9 mouse cellular contexts compared by ENCODE assay signal in genomic region chr5:130266651-130267050, GRCm38 (mm10). TPM values are rescaled to one million over a fixed set of nuclear protein-coding genes. Genes with fewer than 3 reads are reported as not detected.
DNase-seq lines count a peak whose midpoint lies in the region; ATAC-seq and TF ChIP-seq lines count a peak whose summit lies in the region.
"Had no signal": no experiment of that assay in that cellular context is flagged by ENCODE, and none has a peak within 500 bp of the region (broad histone marks: within the 10 kb centered on the region; RNA-seq: fewer than 3 reads in every experiment).

No protein-coding gene starts in this region.

- peak; percentile 24 for DNase-seq in forebrain, embryonic 14.5 days (ENCODE audit: low spot score)
- DNase-seq in midbrain, postnatal 0 days (ENCODE audit: low spot score), result no peak
- peak; percentile 36 for DNase-seq in cerebellum, adult 8-10 months
- peak; percentile 57 to 64 (median 57) for DNase-seq in liver, embryonic 14.5 days (ENCODE audit: low read depth in 3 of 3, low spot score in 3 of 3)
- DNase-seq in thymus, postnatal 25 days, result peak; percentile 31
- DNase-seq in forebrain, embryonic 10.5 days (ENCODE audit: extremely low spot score, low spot score), result no peak

- H3K9ac ChIP-seq in forebrain, embryonic 14.5 days (ENCODE audit: low read length), result no peak overlapping the region
- H3K9ac ChIP-seq in forebrain, embryonic 13.5 days, result no peak overlapping the region
- H3K9ac ChIP-seq in midbrain, postnatal 0 days (replicated peaks; ENCODE audit: low read length, poor library complexity, severe bottlenecking), result no peak overlapping the region
- no peak overlapping the region for H3K9ac ChIP-seq in midbrain, embryonic 15.5 days
- H3K9ac ChIP-seq in liver, embryonic 14.5 days (replicated peaks), result no peak overlapping the region
- H3K9ac ChIP-seq: neural tube, embryonic 13.5 days had no signal

- TF ChIP-seq EP300 in liver, embryonic 14.5 days (IDR thresholded peaks at IDR 0.05; ENCODE audit: low read depth), result no peak

- 84% methylated on average over 7 of the region's 7 CpGs for WGBS in forebrain, embryonic 14.5 days
- WGBS in forebrain, embryonic 13.5 days, result 84% methylated on average over 7 of the region's 7 CpGs
- 91% methylated on average over 7 of the region's 7 CpGs for WGBS in midbrain, postnatal 0 days
- 89% methylated on average over 7 of the region's 7 CpGs for WGBS in midbrain, embryonic 15.5 days
- WGBS in liver, embryonic 14.5 days (ENCODE audit: insufficient replicate concordance), result 43% methylated on average over 7 of the region's 7 CpGs
- WGBS in forebrain, embryonic 10.5 days, result 86% methylated on average over 7 of the region's 7 CpGs

- H3K36me3 ChIP-seq in forebrain, embryonic 14.5 days (ENCODE audit: control insufficient read depth, insufficient read depth, low read length), result peaks cover 55% of the 10 kb centered on the region
- H3K36me3 ChIP-seq in forebrain, embryonic 13.5 days (ENCODE audit: poor library complexity, severe bottlenecking), result peaks cover 75% of the 10 kb centered on the region
- peaks cover 17% of the 10 kb centered on the region for H3K36me3 ChIP-seq in midbrain, postnatal 0 days (ENCODE audit: insufficient read depth, low read length)
- peaks cover 13% of the 10 kb centered on the region for H3K36me3 ChIP-seq in midbrain, embryonic 15.5 days (replicated peaks)
- H3K36me3 ChIP-seq in liver, embryonic 14.5 days (replicated peaks; ENCODE audit: control insufficient read depth, insufficient read depth, low read depth), result peaks cover 13% of the 10 kb centered on the region; the same call in 1 of the 2 replicates
- peaks cover 95% of the 10 kb centered on the region for H3K36me3 ChIP-seq in forebrain, embryonic 10.5 days (replicated peaks)

- ATAC-seq in forebrain, embryonic 14.5 days, result no peak
- no peak for ATAC-seq in forebrain, embryonic 13.5 days
- no peak for ATAC-seq in midbrain, postnatal 0 days (ENCODE audit: low FRiP score)
- ATAC-seq in midbrain, embryonic 15.5 days (replicated peaks), result no peak
- ATAC-seq in liver, embryonic 14.5 days (ENCODE audit: insufficient read depth), result peak; percentile 68; the same call in 1 of the 2 replicates

- peak; percentile 69 for TF ChIP-seq CTCF in midbrain, postnatal 0 days (IDR thresholded peaks at IDR 0.05)
- peak; percentile 94 for TF ChIP-seq CTCF in liver, embryonic 14.5 days (IDR thresholded peaks at IDR 0.05; ENCODE audit: low read depth)

- no peak overlapping the region for H3K27ac ChIP-seq in forebrain, embryonic 14.5 days (ENCODE audit: low read depth, low read length)
- H3K27ac ChIP-seq in forebrain, embryonic 13.5 days, result no peak overlapping the region
- no peak overlapping the region for H3K27ac ChIP-seq in midbrain, postnatal 0 days (ENCODE audit: low read depth, low read length)
- H3K27ac ChIP-seq in midbrain, embryonic 15.5 days, result no peak overlapping the region
- no peak overlapping the region for H3K27ac ChIP-seq in liver, embryonic 14.5 days
- no peak overlapping the region for H3K27ac ChIP-seq in forebrain, embryonic 10.5 days
- H3K27ac ChIP-seq: neural tube, embryonic 13.5 days had no signal

- no peak overlapping the region for H3K4me3 ChIP-seq in forebrain, embryonic 14.5 days (ENCODE audit: low read depth, low read length)
- no peak overlapping the region for H3K4me3 ChIP-seq in forebrain, embryonic 13.5 days
- H3K4me3 ChIP-seq in midbrain, postnatal 0 days (ENCODE audit: low read depth, low read length), result no peak overlapping the region
- H3K4me3 ChIP-seq in midbrain, embryonic 15.5 days, result no peak overlapping the region
- no peak overlapping the region for H3K4me3 ChIP-seq in liver, embryonic 14.5 days (ENCODE audit: insufficient read depth in 1 of 2, low read depth in 2 of 2, low read length in 2 of 2)
- H3K4me3 ChIP-seq in forebrain, embryonic 10.5 days, result no peak overlapping the region
- H3K4me3 ChIP-seq: neural tube, embryonic 13.5 days had no signal

- no peak overlapping the region for H3K4me2 ChIP-seq in forebrain, embryonic 14.5 days (ENCODE audit: low read length)
- H3K4me2 ChIP-seq in forebrain, embryonic 13.5 days, result no peak overlapping the region
- H3K4me2 ChIP-seq in midbrain, postnatal 0 days (ENCODE audit: low read depth, low read length, poor library complexity, severe bottlenecking), result no peak overlapping the region
- H3K4me2 ChIP-seq in midbrain, embryonic 15.5 days, result no peak overlapping the region
- no peak overlapping the region for H3K4me2 ChIP-seq in liver, embryonic 14.5 days (ENCODE audit: low read depth)
- H3K4me2 ChIP-seq: neural tube, embryonic 13.5 days had no signal

- H3K4me1 ChIP-seq in forebrain, embryonic 14.5 days (ENCODE audit: control insufficient read depth, insufficient read depth, low read length), result no peaks in the 10 kb centered on the region
- no peaks in the 10 kb centered on the region for H3K4me1 ChIP-seq in forebrain, embryonic 13.5 days
- no peaks in the 10 kb centered on the region for H3K4me1 ChIP-seq in midbrain, postnatal 0 days (ENCODE audit: insufficient read depth, low read length)
- H3K4me1 ChIP-seq in midbrain, embryonic 15.5 days, result no peaks in the 10 kb centered on the region
- peaks cover 0 to 6% of the 10 kb centered on the region in 2 experiments; a peak in 3 of 4 replicates for H3K4me1 ChIP-seq in liver, embryonic 14.5 days (replicated peaks; ENCODE audit: control insufficient read depth in 2 of 2, insufficient read depth in 2 of 2, low read length in 1 of 2)
- H3K4me1 ChIP-seq in forebrain, embryonic 10.5 days, result no peaks in the 10 kb centered on the region
- H3K4me1 ChIP-seq: neural tube, embryonic 13.5 days had no signal

- H3K9me3 ChIP-seq in forebrain, embryonic 14.5 days (replicated peaks; ENCODE audit: control insufficient read depth, low read length), result no peaks in the 10 kb centered on the region
- H3K9me3 ChIP-seq in forebrain, embryonic 13.5 days (replicated peaks), result no peaks in the 10 kb centered on the region
- H3K9me3 ChIP-seq in midbrain, postnatal 0 days (ENCODE audit: low read length), result no peaks in the 10 kb centered on the region
- no peaks in the 10 kb centered on the region for H3K9me3 ChIP-seq in midbrain, embryonic 15.5 days
- H3K9me3 ChIP-seq in liver, embryonic 14.5 days (ENCODE audit: control insufficient read depth, low read length), result no peaks in the 10 kb centered on the region
- H3K9me3 ChIP-seq in forebrain, embryonic 10.5 days, result no peaks in the 10 kb centered on the region; the same call in 1 of the 2 replicates
- H3K9me3 ChIP-seq: neural tube, embryonic 13.5 days had no signal

- H3K27me3 ChIP-seq in forebrain, embryonic 14.5 days (replicated peaks; ENCODE audit: control insufficient read depth, insufficient read depth, low read length), result no peaks in the 10 kb centered on the region
- H3K27me3 ChIP-seq in forebrain, embryonic 13.5 days, result no peaks in the 10 kb centered on the region
- no peaks in the 10 kb centered on the region for H3K27me3 ChIP-seq in midbrain, postnatal 0 days (ENCODE audit: insufficient read depth, low read length)
- no peaks in the 10 kb centered on the region for H3K27me3 ChIP-seq in midbrain, embryonic 15.5 days (replicated peaks)
- H3K27me3 ChIP-seq in liver, embryonic 14.5 days (ENCODE audit: control insufficient read depth, insufficient read depth, low read length), result no peaks in the 10 kb centered on the region
- H3K27me3 ChIP-seq in forebrain, embryonic 10.5 days (ENCODE audit: poor library complexity, severe bottlenecking), result no peaks in the 10 kb centered on the region
- H3K27me3 ChIP-seq: neural tube, embryonic 13.5 days had no signal

RNA-seq across cellular contexts. Expression of gene Tyw1, which starts 11.2 kb away (rescaled TPM):
- polyA plus RNA-seq in forebrain, embryonic 14.5 days (2014; fragmentation: Nextera tagmentation; extraction: Ambion mirVana), result 25.2 and 29.4 TPM in 2 replicates
- 24.4 and 27.1 TPM in 2 replicates for polyA plus RNA-seq in forebrain, embryonic 13.5 days (2015; fragmentation: Nextera tagmentation; extraction: Ambion mirVana)
- 18.3 and 21.3 TPM in 2 replicates for total RNA-seq in midbrain, postnatal 0 days (2014; rRNA removed)
- 16.3 and 18.0 TPM in 2 replicates for polyA plus RNA-seq in midbrain, postnatal 0 days (2015; fragmentation: Nextera tagmentation; extraction: Ambion mirVana)
- 22.7 and 22.9 TPM in 2 replicates for polyA plus RNA-seq in midbrain, embryonic 15.5 days (2015; fragmentation: Nextera tagmentation; extraction: Ambion mirVana)
- polyA plus RNA-seq in liver, embryonic 14.5 days (2012; rRNA removed), result 5.1 and 6.8 TPM in 2 replicates
- polyA plus RNA-seq in liver, embryonic 14.5 days (2014; fragmentation: Nextera tagmentation; extraction: Ambion mirVana), result 12.1 and 13.5 TPM in 2 replicates
- polyA plus RNA-seq in forebrain, embryonic 10.5 days (2016; fragmentation: Nextera tagmentation; extraction: Ambion mirVana), result 32.2 and 32.5 TPM in 2 replicates

RNA-seq across cellular contexts. Expression of gene Sbds, which starts 11.3 kb away (rescaled TPM):
- 49.6 and 50.8 TPM in 2 replicates for polyA plus RNA-seq in forebrain, embryonic 14.5 days (2014; fragmentation: Nextera tagmentation; extraction: Ambion mirVana)
- polyA plus RNA-seq in forebrain, embryonic 13.5 days (2015; fragmentation: Nextera tagmentation; extraction: Ambion mirVana), result 65.4 and 67.7 TPM in 2 replicates
- total RNA-seq in midbrain, postnatal 0 days (2014; rRNA removed), result 16.6 and 20.3 TPM in 2 replicates
- 39.8 and 46.4 TPM in 2 replicates for polyA plus RNA-seq in midbrain, postnatal 0 days (2015; fragmentation: Nextera tagmentation; extraction: Ambion mirVana)
- 48.5 and 55.1 TPM in 2 replicates for polyA plus RNA-seq in midbrain, embryonic 15.5 days (2015; fragmentation: Nextera tagmentation; extraction: Ambion mirVana)
- 17.9 and 35.8 TPM in 2 replicates for polyA plus RNA-seq in liver, embryonic 14.5 days (2012; rRNA removed)
- 38.1 and 40.1 TPM in 2 replicates for polyA plus RNA-seq in liver, embryonic 14.5 days (2014; fragmentation: Nextera tagmentation; extraction: Ambion mirVana)
- polyA plus RNA-seq in forebrain, embryonic 10.5 days (2016; fragmentation: Nextera tagmentation; extraction: Ambion mirVana), result 69.5 and 76.7 TPM in 2 replicates

RNA-seq across cellular contexts. Expression of gene Tmem248, which starts 49.8 kb away (rescaled TPM):
- 22.5 and 22.7 TPM in 2 replicates for polyA plus RNA-seq in forebrain, embryonic 14.5 days (2014; fragmentation: Nextera tagmentation; extraction: Ambion mirVana)
- 21.8 and 22.3 TPM in 2 replicates for polyA plus RNA-seq in forebrain, embryonic 13.5 days (2015; fragmentation: Nextera tagmentation; extraction: Ambion mirVana)
- 46.9 and 50.1 TPM in 2 replicates for total RNA-seq in midbrain, postnatal 0 days (2014; rRNA removed)
- 28.6 and 31.6 TPM in 2 replicates for polyA plus RNA-seq in midbrain, postnatal 0 days (2015; fragmentation: Nextera tagmentation; extraction: Ambion mirVana)
- 26.2 and 27.6 TPM in 2 replicates for polyA plus RNA-seq in midbrain, embryonic 15.5 days (2015; fragmentation: Nextera tagmentation; extraction: Ambion mirVana)
- polyA plus RNA-seq in liver, embryonic 14.5 days (2012; rRNA removed), result 12.5 and 14.1 TPM in 2 replicates
- polyA plus RNA-seq in liver, embryonic 14.5 days (2014; fragmentation: Nextera tagmentation; extraction: Ambion mirVana), result 25.4 and 26.6 TPM in 2 replicates
- polyA plus RNA-seq in forebrain, embryonic 10.5 days (2016; fragmentation: Nextera tagmentation; extraction: Ambion mirVana), result 35.8 and 39.2 TPM in 2 replicates

Comparison
In these comparisons a context has a peak if more than half of its experiments do, and no peak if none do; other contexts are left out.
1. DNase-seq: peak in forebrain, embryonic 14.5 days (single experiment), cerebellum, adult 8-10 months (single experiment), liver, embryonic 14.5 days (3 of 3) and thymus, postnatal 25 days (single experiment); none in midbrain, postnatal 0 days (single experiment) and forebrain, embryonic 10.5 days (single experiment).